Mouse (Mus musculus) stomach, embryonic 15.5 days (tissue): ENCODE measurements around the gene Barx2. TPM values are rescaled to one million over a fixed set of nuclear protein-coding genes. Genes with fewer than 3 reads are reported as not detected.

ENCODE experiments used
- ATAC-seq: fragments of 200-750 bp; cut with Nextera tagmentation; 2 replicates; pipeline ENCODE4 v1.8.0; 2017; ENCODE audit warnings: low read depth, moderate number of reproducible peaks, moderate TSS enrichment; ENCODE audit not compliant: insufficient read depth, low FRiP score
- H3K27ac ChIP-seq: fragments of 300-500 bp; sonication (generic); 2 replicates; pipeline ENCODE4 v1.5.1; 2015; ENCODE audit warnings: mild to moderate bottlenecking, inconsistent platforms
- H3K27me3 ChIP-seq: fragments of 300-500 bp; sonication (generic); replicated peaks from 2 replicates; pipeline ENCODE4 v1.6.1; 2015; ENCODE audit warnings: inconsistent platforms
- H3K36me3 ChIP-seq: fragments of 300-500 bp; sonication (generic); 2 replicates; pipeline ENCODE4 v1.6.1; 2015; ENCODE audit warnings: inconsistent platforms
- H3K4me1 ChIP-seq: fragments of 300-500 bp; sonication (generic); 2 replicates; pipeline ENCODE4 v1.6.1; 2015; ENCODE audit warnings: inconsistent platforms
- H3K4me2 ChIP-seq: fragments of 300-500 bp; sonication (generic); 2 replicates; pipeline ENCODE4 v1.6.1; 2015; ENCODE audit warnings: mild to moderate bottlenecking, inconsistent platforms
- H3K4me3 ChIP-seq: fragments of 300-500 bp; sonication (generic); replicated peaks from 2 replicates; pipeline ENCODE4 v1.5.1; 2015; ENCODE audit warnings: inconsistent platforms
- H3K9ac ChIP-seq: fragments of 300-500 bp; sonication (generic); 2 replicates; pipeline ENCODE4 v1.6.1; 2015; ENCODE audit warnings: inconsistent platforms
- H3K9me3 ChIP-seq: fragments of 300-500 bp; sonication (generic); 2 replicates; pipeline ENCODE4 v1.6.1; 2016; ENCODE audit warnings: inconsistent platforms
- WGBS: fragments of 180-500 bp; shearing (Covaris S2); methylation state at CpG from one replicate; pipeline ENCODE4 v1.1.7; 2015; 5-methylcytosine and 5-hydroxymethylcytosine counted together
- polyA plus RNA-seq: library from polyadenylated mRNA; unstranded; fragments of >200 nt; fragmentation: Nextera tagmentation; extraction: Ambion mirVana; gene quantifications from 2 replicates; pipeline ENCODE4 v1.2.1, GENCODE M21; 2015

Gene Barx2
- polyA plus RNA-seq, 1 experiment from 2014 or later = 0.69 TPM

- H3K27me3 ChIP-seq = no peaks in the 10 kb centered on the region
- no peak overlapping the region for H3K4me3 ChIP-seq
- WGBS = 84% methylated on average over 4 of the region's 4 CpGs
- ATAC-seq = no peak
- H3K4me1 ChIP-seq = no peaks in the 10 kb centered on the region
- no peak overlapping the region for H3K27ac ChIP-seq
- no peak overlapping the region for H3K4me2 ChIP-seq
- H3K9me3 ChIP-seq = no peaks in the 10 kb centered on the region
- no peaks in the 10 kb centered on the region for H3K36me3 ChIP-seq
- H3K9ac ChIP-seq = no peak overlapping the region
Observed at GRCm38 (mm10) chr9:31850706-31851105, 62.6 kb downstream of the Barx2 start.

GRCm38 (mm10) chr9:31849387-31849786 lies 63.9 kb downstream of the Barx2 start:
- no peak for ATAC-seq
- H3K27me3 ChIP-seq = no peaks in the 10 kb centered on the region
- no peak overlapping the region for H3K4me3 ChIP-seq
- no peak overlapping the region for H3K9ac ChIP-seq
- no peaks in the 10 kb centered on the region for H3K4me1 ChIP-seq
- H3K4me2 ChIP-seq = no peak overlapping the region
- no peaks in the 10 kb centered on the region for H3K36me3 ChIP-seq
- no peak overlapping the region for H3K27ac ChIP-seq
- 73% methylated on average over 7 of the region's 7 CpGs for WGBS
- H3K9me3 ChIP-seq = no peaks in the 10 kb centered on the region

- 58% methylated on average over 5 of the region's 5 CpGs for WGBS
- H3K4me3 ChIP-seq = no peak overlapping the region
- no peak overlapping the region for H3K4me2 ChIP-seq
- no peak overlapping the region for H3K9ac ChIP-seq
- ATAC-seq = no peak
- no peaks in the 10 kb centered on the region for H3K36me3 ChIP-seq
- no peaks in the 10 kb centered on the region for H3K27me3 ChIP-seq
- no peaks in the 10 kb centered on the region for H3K9me3 ChIP-seq
- H3K27ac ChIP-seq = no peak overlapping the region
- H3K4me1 ChIP-seq = no peaks in the 10 kb centered on the region
Observed at GRCm38 (mm10) chr9:31844614-31845013, 68.6 kb downstream of the Barx2 start.

- no peaks in the 10 kb centered on the region for H3K9me3 ChIP-seq
- ATAC-seq = no peak
- no peaks in the 10 kb centered on the region for H3K36me3 ChIP-seq
- no peak overlapping the region for H3K4me3 ChIP-seq
- 0 out of 2 replicates have a peak overlapping the region, but pooled peaks have one; percentile 48 for H3K27ac ChIP-seq
- 0 out of 2 replicates have a peak, but pooled peaks cover 3% of the 10 kb centered on the region for H3K4me1 ChIP-seq
- H3K27me3 ChIP-seq = no peaks in the 10 kb centered on the region
- H3K9ac ChIP-seq = no peak overlapping the region
- no peak overlapping the region for H3K4me2 ChIP-seq
- WGBS = 67% methylated on average over 10 of the region's 10 CpGs
Observed at GRCm38 (mm10) chr9:31841108-31841815, 72.0 kb downstream of the Barx2 start.

GRCm38 (mm10) chr9:31840571-31840970 lies 72.7 kb downstream of the Barx2 start:
- H3K9ac ChIP-seq = no peak overlapping the region
- H3K4me3 ChIP-seq = no peak overlapping the region
- H3K27me3 ChIP-seq = no peaks in the 10 kb centered on the region
- no peaks in the 10 kb centered on the region for H3K36me3 ChIP-seq
- no peak overlapping the region for H3K4me2 ChIP-seq
- H3K4me1 ChIP-seq = 0 out of 2 replicates have a peak, but pooled peaks cover 3% of the 10 kb centered on the region
- no peak for ATAC-seq
- peak overlapping the region; percentile 48; the same call in 1 of the 2 replicates for H3K27ac ChIP-seq
- WGBS = 84% methylated on average over 4 of the region's 4 CpGs
- no peaks in the 10 kb centered on the region for H3K9me3 ChIP-seq

GRCm38 (mm10) chr9:31840037-31840436 lies 73.2 kb downstream of the Barx2 start:
- H3K4me2 ChIP-seq = no peak overlapping the region
- H3K9ac ChIP-seq = no peak overlapping the region
- WGBS = 50% methylated on average over 3 of the region's 3 CpGs
- H3K9me3 ChIP-seq = no peaks in the 10 kb centered on the region
- H3K4me1 ChIP-seq = 0 out of 2 replicates have a peak, but pooled peaks cover 3% of the 10 kb centered on the region
- H3K27me3 ChIP-seq = no peaks in the 10 kb centered on the region
- ATAC-seq = 0 out of 2 replicates have a peak, but pooled peaks have one; percentile 12
- no peak overlapping the region for H3K4me3 ChIP-seq
- no peaks in the 10 kb centered on the region for H3K36me3 ChIP-seq
- peak overlapping the region; percentile 48; the same call in 1 of the 2 replicates for H3K27ac ChIP-seq

- H3K36me3 ChIP-seq = no peaks in the 10 kb centered on the region
- H3K4me3 ChIP-seq = no peak overlapping the region
- peak; percentile 29 for ATAC-seq
- peak overlapping the region; percentile 40; the same call in 1 of the 2 replicates for H3K27ac ChIP-seq
- H3K4me1 ChIP-seq = 0 out of 2 replicates have a peak, but pooled peaks cover 3% of the 10 kb centered on the region
- H3K9me3 ChIP-seq = no peaks in the 10 kb centered on the region
- H3K9ac ChIP-seq = no peak overlapping the region
- no peaks in the 10 kb centered on the region for H3K27me3 ChIP-seq
- WGBS = 24% methylated on average over 15 of the region's 15 CpGs
- 0 out of 2 replicates have a peak overlapping the region, but pooled peaks have one; percentile 16 for H3K4me2 ChIP-seq
Observed at GRCm38 (mm10) chr9:31839106-31840027, 73.9 kb downstream of the Barx2 start.

- Histone ChIP-seq H3K9me3 (no peaks in the 10 kb centered on the region), H3K36me3 (no peaks in the 10 kb centered on the region), H3K4me1 (0 out of 2 replicates have a peak, but pooled peaks cover 3% of the 10 kb centered on the region), H3K27ac (no peak overlapping the region), H3K4me2 (no peak overlapping the region), H3K9ac (no peak overlapping the region), H3K4me3 (no peak overlapping the region), H3K27me3 (no peaks in the 10 kb centered on the region)
- WGBS = 55% methylated on average over 6 of the region's 6 CpGs
- no peak for ATAC-seq
Observed at GRCm38 (mm10) chr9:31838047-31838446, 75.2 kb downstream of the Barx2 start.

GRCm38 (mm10) chr9:31808753-31809152 lies 104.5 kb downstream of the Barx2 start:
- H3K4me3 ChIP-seq = no peak overlapping the region
- no peak overlapping the region for H3K4me2 ChIP-seq
- no peaks in the 10 kb centered on the region for H3K36me3 ChIP-seq
- no peaks in the 10 kb centered on the region for H3K9me3 ChIP-seq
- no peaks in the 10 kb centered on the region for H3K4me1 ChIP-seq
- no peaks in the 10 kb centered on the region for H3K27me3 ChIP-seq
- H3K27ac ChIP-seq = no peak overlapping the region
- ATAC-seq = no peak
- 72% methylated on average over 2 of the region's 2 CpGs for WGBS
- no peak overlapping the region for H3K9ac ChIP-seq

GRCm38 (mm10) chr9:31802641-31803040 lies 110.6 kb downstream of the Barx2 start:
- H3K9me3 ChIP-seq = no peaks in the 10 kb centered on the region
- H3K4me3 ChIP-seq = no peak overlapping the region
- no peak for ATAC-seq
- no peaks in the 10 kb centered on the region for H3K36me3 ChIP-seq
- H3K27me3 ChIP-seq = no peaks in the 10 kb centered on the region
- 83% methylated on average over 1 of the region's 1 CpGs for WGBS
- H3K27ac ChIP-seq = no peak overlapping the region
- no peak overlapping the region for H3K9ac ChIP-seq
- H3K4me2 ChIP-seq = no peak overlapping the region
- no peaks in the 10 kb centered on the region for H3K4me1 ChIP-seq
